Mouse (Mus musculus) cerebellum, adult 9-11 months (tissue): ENCODE results near the gene Ube2s.

ENCODE experiments used
- DNase-seq: peaks from one replicate; pipeline ENCODE4 v3.0.0; 2022

Ube2s gene

DNA sequence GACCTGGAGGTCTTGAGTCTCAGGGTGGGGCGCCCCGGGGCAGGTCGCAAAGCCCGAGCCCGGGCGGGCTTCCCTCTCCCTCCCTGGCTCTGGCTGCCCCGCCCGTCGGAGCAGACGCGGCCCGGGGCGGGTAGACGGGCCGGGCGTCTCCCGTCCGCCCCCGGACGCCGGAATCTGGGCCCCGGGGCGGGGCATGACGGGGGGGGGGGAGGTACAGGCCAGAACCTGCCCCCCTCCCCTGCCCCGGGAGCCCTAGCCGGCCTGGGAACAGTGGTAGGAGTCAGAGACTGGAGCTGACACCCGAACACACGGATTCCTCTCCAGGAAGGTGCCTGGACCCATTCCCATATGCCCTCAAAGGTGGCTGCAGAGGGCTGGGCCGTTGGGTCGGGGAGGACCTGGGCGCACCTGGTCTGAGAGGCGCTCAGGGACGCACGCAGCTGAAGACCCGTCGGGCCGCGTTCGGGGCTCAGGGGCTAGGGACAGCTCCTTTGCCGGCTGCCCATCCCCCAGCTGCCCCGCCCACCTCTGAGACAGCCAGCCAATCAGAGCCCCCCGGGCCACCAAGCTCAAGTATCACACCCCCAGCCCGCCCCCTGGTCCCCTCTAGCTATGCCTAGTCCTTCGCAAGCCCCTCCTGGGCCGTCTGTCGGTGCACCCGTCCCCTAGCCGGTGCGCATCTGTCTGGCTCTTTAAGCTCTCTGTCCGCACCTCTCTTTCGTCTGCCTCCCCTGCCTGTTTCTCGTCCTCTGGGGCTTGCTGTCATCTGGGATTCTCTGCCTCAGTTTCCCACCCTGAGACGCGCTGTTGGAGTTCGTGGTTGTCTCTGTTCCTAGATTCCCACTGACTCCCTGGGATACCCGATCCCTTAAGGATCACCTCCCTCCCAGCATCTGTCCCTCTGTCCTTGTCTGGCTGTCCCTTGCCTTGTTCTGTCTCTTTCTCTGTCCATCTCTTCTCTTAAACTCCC is 35.2 kb downstream of the Ube2s start:
- DNase-seq = peak; percentile 17

DNA sequence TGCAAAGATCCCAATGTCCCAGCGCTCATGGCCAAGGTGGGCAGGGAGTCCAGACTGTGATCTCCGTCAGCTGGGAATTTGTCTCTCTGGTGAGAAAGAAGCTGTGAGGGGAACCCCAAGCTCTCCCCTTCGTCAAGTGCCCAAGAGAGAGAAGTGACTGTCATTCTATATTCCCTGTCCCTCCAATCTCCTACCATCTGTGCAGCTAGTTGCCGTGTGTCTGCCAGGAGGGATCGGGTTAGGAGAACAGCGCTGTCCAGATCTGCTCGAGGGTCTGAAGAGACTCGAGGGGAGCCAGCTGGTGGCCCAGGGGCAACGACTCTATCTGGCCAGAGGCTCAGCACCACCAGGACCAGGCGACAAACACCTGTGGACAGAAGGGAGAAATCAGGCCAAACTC is 36.3 kb downstream of the Ube2s start:
- no peak for DNase-seq

DNA sequence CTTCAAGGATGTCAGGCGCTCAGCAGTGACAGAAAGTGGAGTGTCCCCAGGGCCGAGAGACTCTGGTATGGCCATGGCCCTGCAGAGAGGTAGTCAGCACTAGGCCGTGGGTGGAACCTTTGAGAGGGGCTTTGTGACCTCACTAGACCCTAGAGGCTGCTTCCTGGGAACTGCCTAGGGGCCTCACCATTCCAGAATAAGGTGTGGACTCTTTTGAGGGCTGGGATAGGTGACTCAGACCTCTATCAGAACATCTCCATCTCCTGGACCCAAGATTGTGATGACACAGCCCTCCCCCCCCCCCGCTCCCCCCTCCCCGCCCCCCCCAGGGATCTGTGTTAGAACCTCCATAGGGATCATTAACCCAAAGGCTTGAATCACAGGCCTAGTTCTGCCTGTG is 41.2 kb downstream of the Ube2s start, which contains the start of gene Fam71e2:
Fam71e2 (minus strand) TSS at position 101 of the 400 bp plus-strand sequence.
- DNase-seq = no peak

DNA sequence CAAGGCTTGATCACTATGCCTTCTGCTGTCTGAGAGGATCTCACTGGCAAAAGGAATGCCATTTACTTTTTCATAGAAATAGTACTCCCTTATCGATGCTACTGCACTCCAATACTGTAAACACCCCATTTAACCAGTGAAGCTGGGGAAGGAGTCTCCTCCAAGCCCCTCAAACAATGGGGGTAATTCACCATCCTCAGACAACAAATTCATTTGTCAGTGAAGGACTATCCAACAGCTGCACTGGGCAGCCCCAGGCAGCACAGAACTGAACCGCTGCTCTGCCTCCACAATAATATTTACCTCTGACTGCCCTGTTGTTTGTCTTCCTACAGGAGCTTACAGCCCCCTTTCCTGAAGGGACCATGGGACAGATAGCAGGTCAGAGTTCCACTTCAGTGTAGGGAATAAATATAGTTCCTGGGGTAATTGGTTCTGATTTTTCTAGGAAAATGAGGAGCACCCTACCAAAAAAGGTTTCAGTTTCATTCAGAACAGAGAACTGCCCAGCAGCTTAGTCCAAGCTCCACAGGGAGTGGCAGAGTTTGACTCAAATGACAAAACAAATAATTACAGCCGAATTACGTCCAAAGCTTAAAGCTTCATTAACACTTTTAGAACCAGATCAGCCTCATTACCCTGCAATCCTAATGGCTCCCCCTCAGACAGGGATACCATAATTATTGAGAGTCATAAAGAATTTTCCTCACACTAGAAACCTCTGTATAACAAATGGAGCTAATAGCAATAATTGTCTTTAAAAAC is 47.3 kb downstream of the Ube2s start:
- no peak for DNase-seq

DNA sequence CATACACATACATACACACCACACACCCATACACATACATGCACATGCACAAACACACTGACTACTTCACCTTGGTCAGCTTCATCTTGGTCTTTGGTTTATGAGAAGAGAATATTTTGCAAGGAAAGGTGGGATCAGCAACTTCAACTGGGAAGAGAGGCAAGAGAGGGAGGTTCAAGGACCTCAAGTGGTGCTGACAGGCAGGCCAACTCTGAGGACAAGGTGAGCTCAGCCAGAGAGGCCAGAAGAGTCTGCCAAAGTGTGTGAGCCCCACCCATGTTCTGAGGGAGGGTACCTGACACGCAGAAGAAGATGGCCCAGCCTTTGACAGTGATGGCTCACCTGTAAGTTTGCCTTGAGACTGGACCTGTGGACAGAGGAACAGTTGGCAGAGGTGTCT is 52.7 kb downstream of the Ube2s start:
- no peak for DNase-seq

DNA sequence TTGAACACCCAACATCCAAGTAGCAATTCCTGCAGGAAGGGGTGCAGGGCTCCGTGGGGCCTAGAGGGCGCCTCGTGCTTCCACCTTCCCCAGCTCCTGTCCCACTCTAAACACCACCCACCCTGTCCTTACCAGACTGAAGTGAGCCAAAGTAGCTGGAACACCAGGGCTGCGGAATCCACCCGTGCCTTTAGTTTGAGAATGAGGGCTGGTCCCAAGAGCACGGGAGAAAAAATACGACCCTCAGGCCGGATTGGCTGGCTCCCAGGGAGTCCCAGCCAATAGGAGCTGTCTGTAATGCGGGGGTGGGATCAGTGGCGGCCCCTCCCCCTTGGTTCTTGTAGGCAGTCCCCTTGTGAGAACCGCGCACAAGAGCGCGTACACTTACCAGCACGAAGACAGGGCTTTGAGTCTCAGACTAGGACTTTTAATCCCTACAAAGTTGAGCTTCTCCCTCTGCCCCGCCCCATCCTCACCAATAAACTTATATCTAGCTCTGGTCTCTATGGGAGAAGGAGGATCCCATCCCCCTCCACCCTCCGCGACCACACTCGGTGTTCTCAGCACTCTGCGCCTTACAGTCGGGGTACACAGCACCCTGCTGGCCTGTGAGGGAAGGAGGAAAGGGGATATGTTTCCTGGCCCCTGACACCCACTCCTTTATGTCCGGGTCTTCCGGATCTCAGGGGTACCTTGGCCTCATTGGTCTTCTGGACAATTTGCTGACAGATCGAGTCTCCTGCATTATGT is 59.4 kb downstream of the Ube2s start, which contains the start of gene Cox6b2:
Cox6b2 (minus strand) TSS at position 274 of the 750 bp plus-strand sequence.
- no peak for DNase-seq

DNA sequence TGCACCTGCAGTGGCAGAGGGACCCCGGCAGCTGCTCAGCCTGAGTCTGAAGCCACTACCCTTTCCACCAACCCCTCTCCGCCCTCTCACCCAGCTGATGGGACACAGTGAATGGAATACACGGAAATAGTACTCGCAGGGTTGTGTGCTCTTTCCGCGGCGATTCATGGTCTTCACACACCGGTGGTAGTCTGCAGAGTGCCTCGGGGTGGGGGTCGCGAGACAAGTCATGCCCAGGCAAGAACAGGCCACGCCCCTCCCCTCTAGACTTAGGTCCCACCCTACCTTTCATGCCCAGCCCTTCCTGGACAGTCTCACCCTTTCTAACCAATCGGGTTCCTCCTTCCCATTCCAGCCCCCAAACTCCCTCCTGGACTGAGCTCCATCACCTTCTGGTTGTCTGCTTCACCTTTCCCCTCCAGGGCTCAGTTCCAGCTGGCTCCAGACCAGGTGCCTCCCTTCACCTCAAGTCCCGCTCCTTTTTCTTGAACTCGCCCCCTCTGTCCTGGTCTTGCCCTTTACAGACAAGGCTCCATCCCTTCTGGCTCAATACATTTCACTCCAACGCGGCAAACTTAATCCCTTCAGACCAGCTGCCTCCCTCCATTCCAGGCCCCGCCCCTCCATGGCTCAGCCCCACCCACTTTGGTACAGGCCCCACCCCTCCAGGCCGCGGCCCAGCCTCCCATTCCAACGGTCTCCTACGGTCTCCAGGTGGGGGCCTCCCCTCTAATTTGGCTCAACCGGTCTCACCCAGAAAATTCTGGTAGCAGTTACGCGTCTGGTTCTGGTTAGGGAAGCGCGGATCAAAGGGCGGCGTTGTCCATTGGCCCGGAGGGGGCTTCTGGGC is 60.2 kb downstream of the Ube2s start:
- no peak for DNase-seq

DNA sequence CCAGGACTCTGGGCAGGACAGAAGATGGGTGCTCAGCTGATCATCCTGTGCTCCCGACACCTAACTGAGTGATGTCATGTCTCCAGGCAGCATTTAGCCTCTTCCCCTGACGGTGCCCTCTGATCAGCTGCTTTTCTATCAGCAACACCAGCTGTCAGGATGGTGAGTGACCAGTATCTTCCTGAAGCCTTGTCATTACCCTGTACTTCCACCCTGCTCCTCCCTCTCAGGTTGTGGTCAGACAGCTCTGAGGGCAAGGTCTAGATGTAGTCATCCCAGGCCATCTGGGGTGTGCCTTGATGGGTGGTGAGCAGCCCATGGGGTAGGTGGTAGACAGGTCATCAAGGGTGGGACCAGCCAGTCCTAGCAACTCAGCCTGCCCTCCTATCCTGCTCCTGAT is 63.2 kb downstream of the Ube2s start:
- no peak for DNase-seq

DNA sequence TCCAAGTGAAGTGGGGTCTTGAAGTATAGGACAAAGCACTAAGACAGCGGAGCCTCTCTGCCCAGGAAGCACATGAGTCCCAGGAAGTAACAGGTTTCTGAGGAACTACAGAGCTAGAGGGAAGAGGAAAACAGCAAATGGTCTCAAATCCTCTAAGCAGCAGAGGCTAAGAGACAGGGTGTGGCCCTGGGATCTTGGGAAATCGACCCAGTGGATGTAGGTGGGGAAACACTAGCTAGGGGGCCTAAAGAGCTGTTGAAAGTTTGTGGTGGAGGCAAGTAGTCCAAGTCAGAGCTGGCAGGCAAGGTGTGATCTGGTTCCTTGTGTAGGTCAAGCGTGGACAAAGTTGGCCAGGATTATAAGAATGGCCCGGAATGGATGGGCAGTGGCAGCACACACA is 64.1 kb downstream of the Ube2s start:
- DNase-seq = no peak

DNA sequence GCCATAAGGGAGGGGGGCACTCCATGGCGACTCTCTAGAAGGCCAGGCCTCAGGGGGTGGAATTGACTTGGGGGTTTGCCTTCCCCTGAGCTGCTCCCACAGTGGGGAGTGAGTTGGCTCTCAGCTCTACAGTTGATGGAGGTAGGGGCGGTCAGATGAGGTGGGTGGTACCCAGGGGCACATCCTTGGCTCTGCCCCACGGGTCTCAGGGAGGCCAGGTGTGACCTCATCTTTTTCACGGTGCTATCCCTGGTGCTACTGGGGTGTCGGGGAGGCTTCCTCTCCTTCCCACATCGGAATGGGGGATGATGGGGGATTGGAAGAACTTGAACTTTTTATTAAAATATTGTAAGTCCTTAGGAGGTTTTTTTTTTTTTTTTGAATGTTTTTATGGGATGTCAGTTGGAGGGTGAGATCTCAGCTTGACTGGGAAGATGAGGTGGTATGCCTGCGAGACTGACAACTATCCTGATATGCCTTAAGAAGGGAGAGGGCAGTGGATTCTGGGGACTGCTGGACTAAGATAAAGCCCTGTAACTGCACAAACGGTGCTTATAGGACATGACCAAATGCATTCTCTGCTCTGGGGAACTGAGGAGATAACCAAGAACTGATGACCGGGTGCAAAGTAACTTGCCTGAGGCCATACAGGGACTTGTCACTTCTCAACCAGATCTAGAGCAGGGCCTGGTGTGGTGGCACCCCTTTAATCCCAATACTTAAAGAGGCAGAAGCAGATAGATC is 65.1 kb downstream of the Ube2s start:
- DNase-seq = no peak

DNA sequence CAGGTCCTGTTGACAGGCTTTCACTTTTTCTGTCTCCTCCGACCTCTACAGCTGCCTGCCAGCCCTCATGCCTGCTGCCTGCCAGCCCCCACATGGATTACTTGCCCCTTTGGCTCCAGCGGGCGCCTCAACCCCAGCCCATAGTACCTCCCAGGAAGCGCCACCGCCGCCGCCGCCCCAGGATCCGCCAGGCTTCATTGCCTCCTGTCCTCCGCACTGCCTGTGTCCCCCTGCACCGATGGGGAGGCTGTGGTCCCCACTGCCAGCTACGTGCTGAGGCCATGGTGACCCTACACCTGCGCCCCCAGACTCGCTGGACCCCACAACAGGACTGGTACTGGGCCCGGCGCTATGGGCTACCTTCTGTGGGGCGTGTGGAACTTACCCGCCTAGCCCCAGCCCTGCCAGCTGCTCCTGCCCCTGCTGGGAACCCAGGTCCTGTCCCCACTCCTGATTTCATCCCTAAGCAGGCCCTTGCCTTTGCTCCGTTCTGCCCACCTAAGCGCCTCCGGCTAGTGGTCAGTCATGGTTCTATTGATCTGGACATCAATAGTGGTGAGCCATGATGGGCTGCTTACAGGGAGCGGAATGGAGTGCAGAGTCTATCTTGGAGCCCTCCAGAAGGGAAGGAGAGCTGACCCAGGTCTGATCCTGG is 65.9 kb downstream of the Ube2s start:
- no peak for DNase-seq

DNA sequence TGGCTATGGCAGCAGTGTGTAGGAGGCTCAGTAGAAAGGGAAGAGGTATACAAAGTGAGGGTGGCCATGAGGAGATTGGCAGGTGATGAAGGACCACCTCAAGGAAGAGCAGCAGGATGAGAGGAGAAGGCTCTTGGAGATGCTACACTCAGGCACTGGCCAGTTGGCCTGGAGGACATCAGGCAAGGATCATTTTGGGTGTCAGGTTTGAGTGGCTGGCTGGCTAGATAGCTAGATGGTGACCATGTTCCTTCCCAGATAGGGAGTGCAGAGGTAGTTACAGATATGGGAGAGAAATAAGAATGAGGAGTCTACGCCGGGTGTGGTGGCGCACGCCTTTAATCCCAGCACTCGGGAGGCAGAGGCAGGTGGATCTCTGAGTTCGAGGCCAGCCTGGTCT is 67.5 kb downstream of the Ube2s start:
- no peak for DNase-seq
